Mouse (Mus musculus): Measurements from ENCODE around the gene Ace.

GRCm38 (mm10) chr11:105967741-105968574 is at the start of gene Ace:
- TF ChIP-seq USF1 (IDR thresholded peaks at IDR 0.05; ENCODE audit: low read depth) (peak; percentile 69), CEBPB (IDR thresholded peaks at IDR 0.05; ENCODE audit: low read depth) (no peak)
